Mouse (Mus musculus) cerebellum, postnatal 14 days (tissue): ENCODE measurements at regions not wholly inside any gene's neighbourhood (a gene's known extent, or its start where the extent isn't known, plus 50 kb on each side); places are given as distances from the start of the nearest gene placed in this dataset.

Experiments used
- DNase-seq, 2 experiments: peaks; one replicate each; pipeline ENCODE4 v3.0.0; 2021; ENCODE audit warnings: mixed read lengths in 2 of 2

- DNase-seq = no peak
These were observed 291.2 kb upstream of the Manea start for GRCm38 (mm10) chr4:26637859-26638258.

DNA sequence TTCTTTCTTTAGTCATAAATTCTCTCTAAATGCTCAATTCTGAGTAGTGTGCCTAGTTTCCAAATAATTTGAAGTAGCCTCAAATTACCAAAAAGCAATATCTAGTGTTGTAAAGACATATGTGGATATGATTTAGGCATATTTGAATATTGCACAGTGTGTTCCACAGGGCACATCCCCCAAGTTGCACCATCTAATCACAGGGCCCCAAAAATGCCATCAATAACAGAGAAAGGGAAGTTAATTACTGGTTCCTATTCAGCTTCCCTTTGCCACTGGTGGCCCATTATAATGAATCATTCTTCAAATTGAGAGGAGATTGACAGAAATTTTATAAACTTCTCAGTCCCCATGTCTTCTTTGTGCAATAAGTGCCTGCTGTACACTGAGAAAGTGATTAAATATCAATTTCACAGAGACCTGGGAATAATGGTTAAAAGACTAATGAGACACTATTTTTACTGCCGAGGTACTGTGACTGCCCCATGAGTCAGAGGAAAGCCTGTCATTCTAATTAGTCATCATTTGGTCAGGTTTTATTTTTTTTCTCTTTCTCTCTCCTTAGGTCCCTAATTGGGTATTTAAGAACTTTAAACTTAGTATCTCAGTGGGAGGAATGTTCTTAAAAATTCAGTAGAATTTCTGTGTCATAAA, 284.0 kb upstream of the Manea start:
- DNase-seq = no peak

GRCm38 (mm10) chr4:26629710-26630109, 283.0 kb upstream of the Manea start:
- DNase-seq = no peak

DNA sequence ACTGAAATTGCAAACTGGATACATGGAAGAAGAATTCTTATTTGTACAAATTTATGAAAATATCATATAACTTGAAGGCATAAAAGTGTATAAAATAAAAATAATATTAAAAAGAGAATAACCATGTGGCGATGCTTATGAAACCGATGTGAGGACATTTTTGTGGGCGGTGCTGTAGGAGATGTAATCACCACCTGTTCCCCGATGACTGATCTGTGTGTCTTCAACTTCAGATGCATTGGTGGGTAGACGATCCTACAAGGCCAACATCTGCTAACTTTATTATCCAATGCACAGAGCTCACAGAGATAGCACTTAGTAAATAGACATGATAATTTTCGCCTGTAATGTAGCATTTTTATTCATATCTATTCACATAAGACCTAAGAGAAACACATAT, 281.1 kb upstream of the Manea start:
- no peak for DNase-seq

- DNase-seq = peak; percentile 12 to 22
These were observed 242.6 kb upstream of the Manea start for GRCm38 (mm10) chr4:26589081-26589869.

- DNase-seq = no peak
These were observed 209.0 kb upstream of the Manea start for GRCm38 (mm10) chr4:26555690-26556089.

DNA sequence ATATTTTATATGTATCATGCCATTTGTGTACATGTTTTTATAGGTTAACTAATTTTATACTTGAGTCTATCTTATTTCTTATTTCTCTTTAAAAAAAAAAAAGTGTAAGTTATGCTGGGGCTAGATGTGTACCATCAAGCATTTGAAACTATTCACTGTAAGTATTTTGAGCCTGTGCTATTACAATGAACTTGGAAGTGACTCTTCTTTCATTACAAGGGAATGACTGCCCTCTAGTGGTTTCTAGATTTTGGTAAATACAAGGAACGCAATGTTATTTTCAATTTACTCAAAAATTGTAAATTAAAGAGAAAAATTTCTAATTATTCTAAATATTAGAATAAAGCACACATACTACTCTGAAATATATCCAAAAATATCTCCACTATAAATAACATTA, 197.1 kb upstream of the Manea start:
- peak; percentile 2 to 43 for DNase-seq

DNA sequence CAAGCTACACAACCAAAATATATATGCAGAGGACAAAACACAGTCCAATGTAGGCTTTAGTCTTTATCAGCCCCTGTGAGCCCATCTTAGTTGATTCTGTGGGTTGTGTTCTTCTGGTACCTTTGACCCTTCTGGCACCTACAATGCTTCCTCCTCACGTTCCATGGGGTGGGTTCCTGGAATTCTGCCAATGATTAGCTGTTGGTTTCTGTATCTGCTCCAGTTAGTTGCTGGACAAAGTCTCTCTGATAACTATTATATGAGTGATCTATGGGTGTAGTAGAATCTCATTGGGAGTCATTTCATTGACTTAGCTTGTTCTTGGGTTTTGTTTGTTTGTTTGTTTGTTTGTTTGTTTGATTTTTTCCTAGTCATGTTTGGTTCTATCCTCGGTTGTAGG, 195.8 kb upstream of the Manea start:
- no peak for DNase-seq

DNA sequence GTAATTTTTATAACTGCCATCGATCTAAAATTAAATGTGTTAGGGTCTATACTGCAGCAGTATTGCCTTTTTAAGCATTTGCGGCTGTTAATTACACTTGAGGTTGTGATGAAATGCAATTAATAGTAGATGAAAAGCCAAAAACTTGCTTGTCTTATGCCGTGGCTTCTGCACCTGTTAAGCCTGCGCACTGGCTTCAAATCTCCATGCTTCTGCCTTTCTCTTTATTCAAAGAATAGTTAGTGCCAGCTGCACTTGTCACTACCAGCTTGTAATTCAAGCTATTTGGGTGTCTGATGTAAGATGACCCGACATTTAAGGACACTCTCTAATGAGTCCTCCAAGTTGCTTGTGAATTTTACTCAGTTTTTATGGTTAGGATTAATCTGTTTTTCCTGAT, 161.3 kb upstream of the Manea start:
- no peak for DNase-seq

- peak; percentile 39 to 46 for DNase-seq
These were observed 147.6 kb upstream of the Manea start for GRCm38 (mm10) chr4:26494262-26494661.

- no peak for DNase-seq
These were observed 128.2 kb upstream of the Manea start for GRCm38 (mm10) chr4:26474913-26475312.

DNA sequence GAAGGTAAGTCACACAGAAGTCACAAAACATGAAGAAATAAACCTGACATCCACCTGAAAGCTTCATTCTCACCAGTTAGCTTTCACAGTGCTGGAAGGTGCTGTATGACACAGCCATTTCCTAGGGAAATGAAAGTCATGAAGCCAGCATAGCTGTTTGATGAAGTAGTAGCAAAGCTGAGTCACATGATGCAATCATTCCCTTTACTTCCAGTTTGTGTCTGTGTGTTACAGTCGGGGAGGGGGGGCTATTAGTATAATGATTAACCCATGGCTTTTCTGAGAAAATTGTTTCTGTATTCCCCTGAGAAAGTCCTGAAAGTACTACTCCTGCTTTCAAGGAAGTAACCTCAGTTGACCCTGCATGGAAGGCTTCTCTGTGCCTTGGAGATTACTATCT, 94.8 kb upstream of the Manea start:
- DNase-seq = no peak

GRCm38 (mm10) chr4:26422084-26422483, 75.4 kb upstream of the Manea start:
- DNase-seq = no peak

DNA sequence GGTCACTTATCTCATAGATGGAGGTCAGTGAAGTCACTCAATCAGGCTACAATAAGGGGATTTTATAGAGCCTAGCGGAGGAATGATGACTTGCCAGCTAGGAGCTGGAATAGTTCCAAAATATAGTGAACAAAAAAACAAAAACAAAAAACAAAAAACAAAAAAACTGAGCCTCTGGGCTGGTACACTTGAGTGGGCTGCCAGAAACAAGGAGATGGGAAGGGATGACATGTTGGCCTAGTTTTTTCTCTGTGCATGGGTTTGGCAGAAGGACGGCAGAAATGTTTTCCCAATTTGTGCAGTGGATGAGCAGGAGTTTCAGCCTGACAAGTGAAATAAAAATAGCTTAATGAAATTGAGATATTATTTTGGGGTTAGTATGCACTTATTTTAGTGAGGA, 57.6 kb upstream of the Manea start:
- DNase-seq = peak; percentile 47 to 63

DNA sequence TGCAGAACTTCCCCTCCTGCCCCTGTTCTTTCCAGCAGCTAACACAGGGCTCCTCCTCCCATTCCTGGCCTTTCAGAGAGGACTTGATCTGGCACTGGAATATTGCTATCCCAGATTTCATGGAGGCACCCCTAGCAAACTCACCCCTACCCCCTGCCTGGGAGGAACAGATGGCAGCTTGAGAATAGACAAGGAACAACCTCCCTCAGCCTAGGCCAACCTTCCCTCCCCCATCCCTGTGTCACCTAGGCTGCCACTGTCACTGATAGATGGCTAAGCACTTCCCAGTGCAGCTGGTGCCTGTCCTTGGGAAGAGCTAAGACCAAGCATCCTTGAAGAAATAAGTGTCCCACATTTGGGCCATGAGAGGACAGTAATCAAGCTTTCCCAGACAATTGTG, 55.5 kb upstream of the Manea start:
- peak; percentile 90 to 94 for DNase-seq
